In genomic region chr17:63003911-63004310, GRCm38 (mm10) we compare ENCODE assay signal across 24 mouse cellular contexts.
"Had no signal": no experiment of that assay in that cellular context is flagged by ENCODE, and none has a peak within 500 bp of the region (broad histone marks: within the 10 kb centered on the region; RNA-seq: fewer than 3 reads in every experiment).

No protein-coding gene starts in this region.

- H3K4me1 ChIP-seq: liver, embryonic 12.5 days had no signal

- ATAC-seq: hindbrain, postnatal 0 days; intestine, embryonic 16.5 days; liver, embryonic 12.5 days had no signal

- H3K27me3 ChIP-seq: heart, embryonic 13.5 days; heart, embryonic 15.5 days; hindbrain, embryonic 13.5 days; hindbrain, embryonic 15.5 days; kidney, embryonic 15.5 days; limb, embryonic 13.5 days; limb, embryonic 15.5 days; liver, embryonic 12.5 days had no signal

- H3K4me2 ChIP-seq: heart, embryonic 11.5 days; heart, embryonic 13.5 days; heart, embryonic 15.5 days; hindbrain, embryonic 13.5 days; hindbrain, embryonic 15.5 days; kidney, embryonic 15.5 days; limb, embryonic 13.5 days; limb, embryonic 15.5 days; liver, embryonic 12.5 days had no signal

- H3K9me3 ChIP-seq: heart, embryonic 13.5 days; heart, embryonic 15.5 days; hindbrain, embryonic 13.5 days; hindbrain, embryonic 15.5 days; kidney, embryonic 15.5 days; limb, embryonic 13.5 days; limb, embryonic 15.5 days; liver, embryonic 12.5 days had no signal

- H3K27ac ChIP-seq: heart, adult 2 months; heart, embryonic 13.5 days; heart, embryonic 15.5 days; hindbrain, embryonic 13.5 days; hindbrain, embryonic 15.5 days; hindbrain, postnatal 0 days; kidney, embryonic 15.5 days; kidney, postnatal 0 days; left cerebral cortex, adult 2 months; limb, embryonic 13.5 days; limb, embryonic 15.5 days; liver, embryonic 12.5 days; liver, embryonic 14.5 days had no signal

- H3K36me3 ChIP-seq: heart, embryonic 13.5 days; heart, embryonic 15.5 days; hindbrain, embryonic 13.5 days; hindbrain, embryonic 15.5 days; kidney, embryonic 15.5 days; limb, embryonic 13.5 days; limb, embryonic 15.5 days; liver, embryonic 12.5 days had no signal

- H3K4me3 ChIP-seq: heart, adult 2 months; heart, embryonic 13.5 days; heart, embryonic 15.5 days; hindbrain, embryonic 13.5 days; hindbrain, embryonic 15.5 days; kidney, embryonic 15.5 days; left cerebral cortex, adult 2 months; limb, embryonic 13.5 days; limb, embryonic 15.5 days; liver, embryonic 12.5 days had no signal

- H3K9ac ChIP-seq: heart, embryonic 13.5 days; heart, embryonic 15.5 days; hindbrain, embryonic 13.5 days; hindbrain, embryonic 15.5 days; kidney, embryonic 15.5 days; limb, embryonic 13.5 days; limb, embryonic 15.5 days; liver, embryonic 12.5 days; liver, embryonic 14.5 days had no signal

- DNase-seq: gastrocnemius, postnatal 14 days; gastrocnemius, postnatal 36 days; heart, adult 2 months; heart, postnatal 14 days; heart, postnatal 36 days; kidney, adult 11 months; kidney, adult 2 months; kidney, adult 9 months; kidney, postnatal 14 days; kidney, postnatal 36 days had no signal
